Mouse (Mus musculus) liver, adult 2 months (tissue): ENCODE measurements around the gene Olfr434.

Experiments
- CTCF ChIP-seq: fragments of 200-500 bp; IDR thresholded peaks from 2 replicates; pipeline ENCODE4 v1.5.1; 2011; ENCODE audit warnings: low read depth, low read length, control low read depth
- POLR2A ChIP-seq: fragments of 200-500 bp; IDR thresholded peaks from 2 replicates; pipeline ENCODE4 v1.6.1; 2011; ENCODE audit warnings: low read length, control low read depth; ENCODE audit not compliant: insufficient read depth; ENCODE audit errors: extremely low read depth

DNA sequence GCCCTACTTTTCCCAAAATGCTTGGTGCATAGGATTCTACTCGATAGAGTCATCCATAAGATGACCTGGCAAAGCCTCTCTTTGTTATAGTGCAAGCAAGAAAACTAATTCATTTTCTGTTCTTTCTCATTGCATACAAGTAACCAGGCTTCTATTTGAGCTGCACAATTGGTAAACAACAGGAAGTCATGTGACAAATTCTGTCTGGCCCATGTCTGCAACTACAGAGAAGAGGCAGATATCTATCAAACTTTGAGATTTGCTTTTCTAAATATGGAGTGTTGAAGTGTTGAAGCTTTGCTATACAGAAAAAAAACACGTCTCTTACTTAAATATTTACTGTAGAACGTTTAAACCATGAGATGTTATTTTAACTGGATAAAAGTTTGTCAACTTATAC lies 14.7 kb upstream of the Olfr434 start:
- TF ChIP-seq POLR2A: no peak
- no peak for TF ChIP-seq CTCF
